Mouse (Mus musculus): ENCODE results near the gene Cntn1. TPM values are rescaled to one million over a fixed set of nuclear protein-coding genes. Genes with fewer than 3 reads are reported as not detected.
A peak's percentile ranks its signal among the peaks of the same experiment; 100 is the strongest.
"Not testable (repeated sequence)": the region's sequence is repeated elsewhere in the genome, so short reads cannot be mapped to it uniquely, and the experiment has no call there.

The Cntn1 gene
- total RNA-seq, 2 experiments from 2014 or later = 308 to 312 TPM

- peak; percentile 48 to 86 for DNase-seq (ENCODE audit: low spot score in 2 of 2)
These were observed 214.2 kb downstream of the Cntn1 start for GRCm38 (mm10) chr15:92264980-92265707.

- peak in 1 of 2 experiments; percentile 9 for DNase-seq (ENCODE audit: low spot score in 2 of 2)
These were observed 217.4 kb downstream of the Cntn1 start for GRCm38 (mm10) chr15:92268341-92268740.

- DNase-seq (ENCODE audit: low spot score in 2 of 2) = no peak
These were observed 217.9 kb downstream of the Cntn1 start for GRCm38 (mm10) chr15:92268741-92269322.

- DNase-seq (ENCODE audit: low spot score in 2 of 2) = no peak
These were observed 220.9 kb downstream of the Cntn1 start for GRCm38 (mm10) chr15:92271801-92272365.

GRCm38 (mm10) chr15:92276826-92277225 is 225.9 kb downstream of the Cntn1 start:
- DNase-seq (ENCODE audit: low spot score in 2 of 2) = peak; percentile 40 to 54

- DNase-seq (ENCODE audit: low spot score in 2 of 2) = no peak
These were observed 227.0 kb downstream of the Cntn1 start for GRCm38 (mm10) chr15:92277984-92278383.

GRCm38 (mm10) chr15:92280966-92281365 is 230.0 kb downstream of the Cntn1 start:
- peak in 1 of 2 experiments; percentile 9 for DNase-seq (ENCODE audit: low spot score in 2 of 2)

GRCm38 (mm10) chr15:92287616-92288015 is 236.7 kb downstream of the Cntn1 start:
- no peak for DNase-seq (ENCODE audit: low spot score in 2 of 2)

GRCm38 (mm10) chr15:92296479-92296878 is 245.5 kb downstream of the Cntn1 start:
- DNase-seq (ENCODE audit: low spot score in 2 of 2) = no peak

- DNase-seq (ENCODE audit: low spot score in 2 of 2) = peak; percentile 53 to 86
These were observed 251.8 kb downstream of the Cntn1 start for GRCm38 (mm10) chr15:92302796-92303195.

- DNase-seq (ENCODE audit: low spot score in 2 of 2) = no peak
These were observed 253.3 kb downstream of the Cntn1 start for GRCm38 (mm10) chr15:92304221-92304620.

GRCm38 (mm10) chr15:92321959-92322358 is 271.0 kb downstream of the Cntn1 start:
- DNase-seq (ENCODE audit: low spot score in 2 of 2) = peak in 1 of 2 experiments; percentile 25

GRCm38 (mm10) chr15:92327111-92327510 is 276.1 kb downstream of the Cntn1 start:
- DNase-seq (ENCODE audit: low spot score in 2 of 2) = no peak

- no peak for DNase-seq (ENCODE audit: low spot score in 2 of 2)
These were observed 289.3 kb downstream of the Cntn1 start for GRCm38 (mm10) chr15:92340253-92340652.

GRCm38 (mm10) chr15:92341424-92341823 is 290.5 kb downstream of the Cntn1 start:
- no peak for DNase-seq (ENCODE audit: low spot score in 2 of 2)

GRCm38 (mm10) chr15:92344136-92344869 is 293.3 kb downstream of the Cntn1 start:
- DNase-seq (ENCODE audit: low spot score in 2 of 2) = no peak

GRCm38 (mm10) chr15:92347426-92347825 is 296.5 kb downstream of the Cntn1 start:
- DNase-seq (ENCODE audit: low spot score in 2 of 2) = no peak

- DNase-seq (ENCODE audit: low spot score in 2 of 2) = peak in 1 of 2 experiments; percentile 31
These were observed 296.9 kb downstream of the Cntn1 start for GRCm38 (mm10) chr15:92347902-92348301.

GRCm38 (mm10) chr15:92348453-92348852 is 297.5 kb downstream of the Cntn1 start:
- not testable (repeated sequence) for DNase-seq (ENCODE audit: low spot score in 2 of 2)

GRCm38 (mm10) chr15:92364153-92364552 is 313.2 kb downstream of the Cntn1 start:
- no peak for DNase-seq (ENCODE audit: low spot score in 2 of 2)

- no peak for DNase-seq (ENCODE audit: low spot score in 2 of 2)
These were observed 313.6 kb downstream of the Cntn1 start for GRCm38 (mm10) chr15:92364592-92364991.
